Mouse (Mus musculus) telencephalon, adult 2 months (tissue): ENCODE data around the gene Gm8857.
"Not testable (repeated sequence)": the region's sequence is repeated elsewhere in the genome, so short reads cannot be mapped to it uniquely, and the experiment has no call there.

Experiments used
- DNase-seq: peaks from one replicate; pipeline ENCODE4 v3.0.0-alpha.2; 2011; ENCODE audit warnings: low read depth, low spot score

Gm8857 gene

GRCm38 (mm10) chr5:10947505-10947904 is at the start of gene Gm8857, which contains the start of gene Gm8871:
Gm8857 (plus strand) TSS chr5:10947807.
Gm8871 (plus strand) TSS chr5:10947805.
- not testable (repeated sequence) for DNase-seq

GRCm38 (mm10) chr5:10953512-10953911 is 5.9 kb downstream of the Gm8857 start:
- not testable (repeated sequence) for DNase-seq

GRCm38 (mm10) chr5:10958057-10958456 is 10.4 kb downstream of the Gm8857 start:
- DNase-seq = not testable (repeated sequence)
